Mouse (Mus musculus): ENCODE measurements around the gene Qtrt2. TPM values are rescaled to one million over a fixed set of nuclear protein-coding genes. Genes with fewer than 3 reads are reported as not detected.

The Qtrt2 gene
- 3.2 and 3.5 TPM in 2 replicates for polyA plus RNA-seq (2012)

GRCm38 (mm10) chr16:43926341-43926859, at the start of gene Qtrt2:
Gene Qtrt2, minus strand, starts transcription at chr16:43926809.

GRCm38 (mm10) chr16:43889208-43890004, 37.2 kb downstream of the Qtrt2 start, which contains the start of gene Ccdc191:
Gene Ccdc191, plus strand, starts transcription at chr16:43889800.

Other genes starting within 250 kb of the Qtrt2 start
- not detected in 2 replicates for gene Drd3, start 172.8 kb downstream of the Qtrt2 start, polyA plus RNA-seq (2012)
- gene Ccdc191, start 37.0 kb downstream of the Qtrt2 start, polyA plus RNA-seq (2012) = 1.5 and 2.0 TPM in 2 replicates
- 1.3 and 2.4 TPM in 2 replicates for gene Zdhhc23, start 53.0 kb upstream of the Qtrt2 start, polyA plus RNA-seq (2012)
- gene Gramd1c, start 136.5 kb upstream of the Qtrt2 start, polyA plus RNA-seq (2012) = 0.14 and 0.60 TPM in 2 replicates
- 1.2 and 2.8 TPM in 2 replicates for gene Atp6v1a, start 212.9 kb upstream of the Qtrt2 start, polyA plus RNA-seq (2012)
- gene Naa50, start 213.0 kb upstream of the Qtrt2 start, polyA plus RNA-seq (2012) = 31.8 and 38.1 TPM in 2 replicates
- 1.4 and 3.7 TPM in 2 replicates for gene Usf3, start 246.4 kb upstream of the Qtrt2 start, polyA plus RNA-seq (2012)

All from megakaryocyte-erythroid progenitor cell, adult 5 weeks (primary cell).